Mouse (Mus musculus): ENCODE data around the gene Prkd1.

DNA sequence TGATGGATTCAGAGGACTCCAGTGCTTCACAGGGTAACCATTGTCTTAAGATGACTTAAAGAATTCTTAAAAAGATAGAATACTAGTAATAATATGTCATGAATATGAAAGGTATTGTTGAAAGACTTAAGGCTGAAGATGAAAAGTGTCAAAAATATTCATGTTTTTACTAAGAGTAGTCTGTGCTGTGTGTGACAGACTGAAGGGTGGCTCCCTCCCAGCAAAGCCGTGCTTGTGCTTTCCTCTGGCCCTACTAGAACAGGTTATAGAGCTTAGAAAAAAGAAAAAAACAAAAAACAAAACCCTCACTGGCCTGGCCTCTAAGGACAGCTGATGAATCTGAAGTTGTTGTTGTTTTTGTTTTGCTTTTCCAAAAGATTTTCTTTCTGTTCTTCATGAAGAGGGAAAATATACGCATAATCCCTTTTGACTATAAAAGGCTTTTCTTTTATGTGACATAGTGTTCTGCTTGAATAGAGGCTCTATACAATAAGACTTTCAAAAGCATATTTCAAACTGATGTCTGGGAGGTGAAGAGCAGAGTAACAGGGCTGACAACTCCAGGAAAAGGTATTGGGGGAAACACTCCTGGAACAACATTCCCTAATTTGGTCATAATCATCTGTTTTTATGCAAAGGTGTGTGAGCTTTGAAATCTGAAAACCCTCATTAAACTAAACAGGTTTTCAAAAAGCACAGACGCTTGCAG is 148.9 kb downstream of the Prkd1 start:
- TF ChIP-seq CTCF (IDR thresholded peaks at IDR 0.05; ENCODE audit: low read depth, low read length): no peak
- no peak for TF ChIP-seq POLR2A (IDR thresholded peaks at IDR 0.05; ENCODE audit: extremely low read depth, insufficient read depth, low read length)
